In the genomic region with DNA sequence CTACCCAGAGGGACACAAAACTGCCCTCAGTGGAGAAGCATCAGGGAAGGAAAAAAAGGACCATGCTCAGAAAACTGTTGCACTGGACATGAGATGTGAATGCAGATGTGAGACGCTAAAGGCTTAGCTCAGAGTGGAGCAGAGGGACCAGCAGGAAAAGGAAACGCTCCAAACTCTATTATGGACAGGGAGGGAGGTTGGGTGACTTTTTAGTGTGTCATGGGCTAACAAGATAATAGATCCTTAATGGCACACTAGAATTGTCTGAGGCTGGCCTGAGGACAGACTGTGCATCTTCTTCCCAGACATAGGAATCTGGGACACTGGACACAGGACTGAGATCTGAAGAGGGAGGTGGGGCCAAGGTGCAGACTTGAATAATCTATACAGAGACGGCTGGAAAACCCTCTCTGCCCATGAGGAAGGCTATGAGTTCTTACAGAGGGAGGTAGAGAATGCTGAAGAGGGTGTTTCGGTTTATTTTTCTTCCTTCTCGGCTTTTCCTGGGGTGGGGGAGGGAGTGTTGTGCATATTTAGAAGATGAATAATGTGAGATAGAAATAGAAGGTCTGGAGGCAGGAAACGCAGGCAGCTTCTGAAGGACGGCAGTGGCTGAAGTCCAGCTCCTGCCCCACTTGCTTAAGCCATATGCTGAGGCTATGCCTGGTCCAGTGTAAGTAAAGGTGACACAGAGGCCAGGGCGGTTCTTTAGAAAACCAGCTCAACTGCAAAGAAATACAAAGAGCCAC, we compare ENCODE assay signal across 13 mouse cellular contexts. TPM values are rescaled to one million over a fixed set of nuclear protein-coding genes. Genes with fewer than 3 reads are reported as not detected.
DNase-seq lines count a peak whose midpoint lies in the region.
"Had no signal": no experiment of that assay in that cellular context is flagged by ENCODE, and none has a peak within 500 bp of the region (broad histone marks: within the 10 kb centered on the region; RNA-seq: fewer than 3 reads in every experiment).

No protein-coding gene starts in this region.

- DNase-seq in adrenal gland, adult (ENCODE audit: inconsistent age in 2 of 2, low spot score in 1 of 2), result peak; percentile 10 to 49
- no peak for DNase-seq in adrenal gland, postnatal 4 days (ENCODE audit: low spot score in 2 of 2)
- peak; percentile 21 for DNase-seq in kidney, postnatal 10 days
- DNase-seq in kidney, adult 11 months, result no peak
- DNase-seq in left cerebral cortex, postnatal 14 days (ENCODE audit: low spot score in 2 of 2), result peak; percentile 47 to 78
- peak; percentile 66 to 67 for DNase-seq in right cerebral cortex, adult 2 months (ENCODE audit: low spot score in 2 of 2)
- no peak for DNase-seq in ovary, adult 18-20 months (ENCODE audit: low spot score)
- DNase-seq in T-cell, adult 2 months (ENCODE audit: low spot score), result no peak
- DNase-seq: cerebellum, adult 8-10 months; heart, adult 2 months had no signal

- intact Hi-C loops in left cerebral cortex, postnatal 14 days (cut with DNase I), result no loop called here

RNA-seq across cellular contexts. Expression of a gene that starts 6.0 kb away (rescaled TPM):
- total RNA-seq in adrenal gland, postnatal 4 days (2021), result not detected
- under 1 TPM in 1 of 2 experiments, not detected in 1; 0.55 TPM for total RNA-seq in left cerebral cortex, postnatal 14 days (2021)
- total RNA-seq: ES-E14; heart, adult 2 months; hindbrain, postnatal 0 days; megakaryocyte-erythroid progenitor cell, adult 5-6 weeks had no signal

RNA-seq across cellular contexts. Expression of a gene that starts 46.7 kb away (rescaled TPM):
- 1 to 10 TPM; 8.3 to 9.6 TPM for total RNA-seq in adrenal gland, postnatal 4 days (2021)
- total RNA-seq in left cerebral cortex, postnatal 14 days (2021), result 1 to 10 TPM; 2.0 to 2.6 TPM

Comparison
In these comparisons a context has a peak if more than half of its experiments do, and no peak if none do; other contexts are left out.
1. DNase-seq: peak in adrenal gland, adult (2 of 2), kidney, postnatal 10 days (single experiment), left cerebral cortex, postnatal 14 days (2 of 2) and right cerebral cortex, adult 2 months (2 of 2); none in adrenal gland, postnatal 4 days (0 of 2), kidney, adult 11 months (single experiment), ovary, adult 18-20 months (single experiment) and T-cell, adult 2 months (single experiment).